Mouse (Mus musculus): ENCODE results near the gene Gm1993.
"Not testable (repeated sequence)": the region's sequence is repeated elsewhere in the genome, so short reads cannot be mapped to it uniquely, and the experiment has no call there.

Gene Gm1993

DNA sequence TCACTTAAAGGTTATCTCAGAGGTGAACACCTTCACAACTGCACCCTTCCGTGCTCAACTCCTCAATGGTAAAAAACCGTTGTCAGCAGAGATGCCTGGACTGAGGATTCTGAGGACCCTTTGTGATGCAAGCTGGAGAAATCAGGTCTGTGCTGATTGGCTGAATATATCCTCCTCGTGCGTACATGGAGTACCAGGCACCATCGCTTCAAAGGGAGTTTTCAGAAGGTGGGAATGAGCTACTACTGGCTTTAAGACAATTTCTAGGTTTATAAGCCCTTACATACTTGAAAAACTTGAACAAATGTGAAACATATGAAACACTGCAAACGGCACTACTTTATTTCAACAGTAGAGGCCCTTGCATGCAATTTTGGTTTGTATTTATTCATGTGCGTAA is at the start of gene Gm1993:
TSS of gene Gm1993 (minus strand) at position 101 of the 400 bp plus-strand sequence.
- DNase-seq (ENCODE audit: low spot score in 2 of 2): not testable (repeated sequence)

Measured in frontal cortex, postnatal 10 days (tissue).